Mouse (Mus musculus): ENCODE results near the gene Fbxl16. TPM values are rescaled to one million over a fixed set of nuclear protein-coding genes. Genes with fewer than 3 reads are reported as not detected.

The Fbxl16 gene
- total RNA-seq, 2 experiments from 2014 or later = 2.1 to 2.3 TPM

GRCm38 (mm10) chr17:25842509-25842908, 33.6 kb downstream of the Fbxl16 start:
- no peak for DNase-seq

- DNase-seq = no peak
Measured at GRCm38 (mm10) chr17:25843122-25843521, 34.2 kb downstream of the Fbxl16 start.

- DNase-seq = no peak
Measured at GRCm38 (mm10) chr17:25843636-25844395, 34.9 kb downstream of the Fbxl16 start.

- DNase-seq = peak; percentile 93
Measured at GRCm38 (mm10) chr17:25844396-25844901, 35.6 kb downstream of the Fbxl16 start, which contains the start of gene Rhot2. Gene Rhot2 (minus strand): TSS chr17:25844851.

- no peak for DNase-seq
Measured at GRCm38 (mm10) chr17:25860229-25860628, 51.3 kb downstream of the Fbxl16 start.

- peak; percentile 83 for DNase-seq
Measured at GRCm38 (mm10) chr17:25860832-25861703, 52.2 kb downstream of the Fbxl16 start, which contains the start of gene Wdr90. Gene Wdr90 (minus strand): TSS chr17:25861501.

GRCm38 (mm10) chr17:25861704-25862612, 53.1 kb downstream of the Fbxl16 start:
- no peak for DNase-seq

- no peak for DNase-seq
Measured at GRCm38 (mm10) chr17:25863681-25864080, 54.8 kb downstream of the Fbxl16 start.

GRCm38 (mm10) chr17:25864311-25864710, 55.4 kb downstream of the Fbxl16 start:
- DNase-seq = no peak

- DNase-seq = no peak
Measured at GRCm38 (mm10) chr17:25865288-25865687, 56.4 kb downstream of the Fbxl16 start.

GRCm38 (mm10) chr17:25866172-25866571, 57.3 kb downstream of the Fbxl16 start:
- DNase-seq = no peak

- no peak for DNase-seq
Measured at GRCm38 (mm10) chr17:25867509-25867835, 58.6 kb downstream of the Fbxl16 start.

GRCm38 (mm10) chr17:25867836-25868600, 59.1 kb downstream of the Fbxl16 start:
- peak; percentile 65 for DNase-seq

GRCm38 (mm10) chr17:25868601-25869191, 59.8 kb downstream of the Fbxl16 start, which contains the start of gene Mcrip2:
Gene Mcrip2 (minus strand): TSS chr17:25868764.
- DNase-seq = peak; percentile 69

GRCm38 (mm10) chr17:25869498-25869897, 60.6 kb downstream of the Fbxl16 start:
- DNase-seq = no peak

- no peak for DNase-seq
Measured at GRCm38 (mm10) chr17:25869954-25870353, 61.1 kb downstream of the Fbxl16 start.
